Mouse (Mus musculus) liver, embryonic 15.5 days (tissue): ENCODE results near the gene Pcnx2. TPM values are rescaled to one million over a fixed set of nuclear protein-coding genes. Genes with fewer than 3 reads are reported as not detected.

Experiments
- ATAC-seq: fragments of 200-750 bp; cut with Nextera tagmentation; 2 replicates; pipeline ENCODE4 v1.8.0; 2017; ENCODE audit warnings: moderate number of reproducible peaks, mild to moderate bottlenecking, moderate library complexity; ENCODE audit not compliant: insufficient read depth
- H3K27ac ChIP-seq: fragments of 300-500 bp; sonication (generic); replicated peaks from 2 replicates; pipeline ENCODE4 v1.5.1; 2015; ENCODE audit warnings: mild to moderate bottlenecking, inconsistent platforms
- H3K27me3 ChIP-seq: fragments of 300-500 bp; sonication (generic); 2 replicates; pipeline ENCODE4 v1.6.1; 2015; ENCODE audit warnings: mild to moderate bottlenecking, inconsistent platforms
- H3K36me3 ChIP-seq: fragments of 300-500 bp; sonication (generic); replicated peaks from 2 replicates; pipeline ENCODE4 v1.6.1; 2015; ENCODE audit warnings: moderate library complexity, mild to moderate bottlenecking, inconsistent platforms
- H3K4me1 ChIP-seq: fragments of 300-500 bp; sonication (generic); replicated peaks from 2 replicates; pipeline ENCODE4 v1.6.1; 2015; ENCODE audit warnings: inconsistent platforms
- H3K4me2 ChIP-seq: fragments of 300-500 bp; sonication (generic); 2 replicates; pipeline ENCODE4 v1.6.1; 2015; ENCODE audit warnings: moderate library complexity, mild to moderate bottlenecking, inconsistent platforms
- H3K4me3 ChIP-seq: fragments of 300-500 bp; sonication (generic); replicated peaks from 2 replicates; pipeline ENCODE4 v1.5.1; 2015; ENCODE audit warnings: mild to moderate bottlenecking, inconsistent platforms
- H3K9ac ChIP-seq: fragments of 300-500 bp; sonication (generic); 2 replicates; pipeline ENCODE4 v1.6.1; 2015; ENCODE audit warnings: moderate library complexity, mild to moderate bottlenecking, inconsistent platforms
- H3K9me3 ChIP-seq: fragments of 300-500 bp; sonication (generic); replicated peaks from 2 replicates; pipeline ENCODE4 v1.6.1; 2016; ENCODE audit warnings: inconsistent platforms
- WGBS: fragments of 180-500 bp; shearing (Covaris S2); methylation state at CpG from one replicate; pipeline ENCODE4 v1.1.7; 2015; ENCODE audit warnings: mixed read lengths; ENCODE audit not compliant: insufficient replicate concordance; 5-methylcytosine and 5-hydroxymethylcytosine counted together
- polyA plus RNA-seq: library from polyadenylated mRNA; unstranded; fragments of >200 nt; fragmentation: Nextera tagmentation; extraction: Ambion mirVana; gene quantifications from 2 replicates; pipeline ENCODE4 v1.2.1, GENCODE M21; 2015

Gene Pcnx2
- polyA plus RNA-seq, 1 experiment from 2014 or later: 0.09 TPM

- Histone ChIP-seq H3K4me2 (no peak overlapping the region), H3K4me1 (peaks cover 21% of the 10 kb centered on the region), H3K4me3 (no peak overlapping the region), H3K36me3 (no peaks in the 10 kb centered on the region), H3K27me3 (no peaks in the 10 kb centered on the region), H3K9ac (no peak overlapping the region), H3K27ac (no peak overlapping the region), H3K9me3 (no peaks in the 10 kb centered on the region)
- ATAC-seq: no peak
- 71% methylated on average over 5 of the region's 5 CpGs for WGBS
Measured at GRCm38 (mm10) chr8:125709171-125709570, 188.9 kb downstream of the Pcnx2 start.

GRCm38 (mm10) chr8:125705816-125706215 is 192.3 kb downstream of the Pcnx2 start:
- Histone ChIP-seq H3K36me3 (no peaks in the 10 kb centered on the region), H3K9me3 (no peaks in the 10 kb centered on the region), H3K27ac (no peak overlapping the region), H3K27me3 (no peaks in the 10 kb centered on the region), H3K4me3 (no peak overlapping the region), H3K9ac (no peak overlapping the region), H3K4me1 (peaks cover 5% of the 10 kb centered on the region), H3K4me2 (no peak overlapping the region)
- WGBS: 70% methylated on average over 7 of the region's 7 CpGs
- ATAC-seq: no peak

- no peak overlapping the region for H3K9ac ChIP-seq
- 0 out of 2 replicates have a peak, but pooled peaks cover 3% of the 10 kb centered on the region for H3K4me1 ChIP-seq
- no peak for ATAC-seq
- no peak overlapping the region for H3K27ac ChIP-seq
- H3K9me3 ChIP-seq: no peaks in the 10 kb centered on the region
- H3K4me2 ChIP-seq: no peak overlapping the region
- no peaks in the 10 kb centered on the region for H3K27me3 ChIP-seq
- H3K36me3 ChIP-seq: no peaks in the 10 kb centered on the region
- no peak overlapping the region for H3K4me3 ChIP-seq
- 70% methylated on average over 6 of the region's 6 CpGs for WGBS
Measured at GRCm38 (mm10) chr8:125704434-125704833, 193.7 kb downstream of the Pcnx2 start.

- Histone ChIP-seq H3K4me1 (no peaks in the 10 kb centered on the region), H3K9ac (no peak overlapping the region), H3K27ac (no peak overlapping the region), H3K4me2 (no peak overlapping the region), H3K4me3 (no peak overlapping the region), H3K27me3 (no peaks in the 10 kb centered on the region), H3K36me3 (no peaks in the 10 kb centered on the region), H3K9me3 (no peaks in the 10 kb centered on the region)
- ATAC-seq: no peak
- 65% methylated on average over 15 of the region's 15 CpGs for WGBS
Measured at GRCm38 (mm10) chr8:125702868-125703473, 195.1 kb downstream of the Pcnx2 start.

Other genes with a start within 250 kb of the Pcnx2 start
- gene Map10, start 228.5 kb downstream of the Pcnx2 start, polyA plus RNA-seq: 0.59 and 0.69 TPM in 2 replicates
- 12.0 and 13.0 TPM in 2 replicates for gene Ntpcr, start 168.4 kb downstream of the Pcnx2 start, polyA plus RNA-seq
- gene Map3k21, start 12.1 kb upstream of the Pcnx2 start, polyA plus RNA-seq: 0.07 and 0.20 TPM in 2 replicates
- gene Kcnk1, start 96.9 kb upstream of the Pcnx2 start, polyA plus RNA-seq: 0.24 and 0.46 TPM in 2 replicates